9 mouse cellular contexts compared by ENCODE assay signal in genomic region chr16:89517635-89518034, GRCm38 (mm10). TPM values are rescaled to one million over a fixed set of nuclear protein-coding genes. Genes with fewer than 3 reads are reported as not detected.
A peak's percentile ranks its signal among the peaks of the same experiment; 100 is the strongest.
DNase-seq lines count a peak whose midpoint lies in the region; ATAC-seq and TF ChIP-seq lines count a peak whose summit lies in the region.
"Had no signal": no experiment of that assay in that cellular context is flagged by ENCODE, and none has a peak within 500 bp of the region (broad histone marks: within the 10 kb centered on the region; RNA-seq: fewer than 3 reads in every experiment).

No protein-coding gene starts in this region.

- intact Hi-C loops in left cerebral cortex, postnatal 36 days (cut with DNase I) = no loop called here

- H3K79me2 ChIP-seq in liver, adult 2 months (ENCODE audit: control insufficient read depth, insufficient read depth, low read length) = no peaks in the 10 kb centered on the region

- WGBS in liver, adult 2 months = 49% methylated on average over 9 of the region's 9 CpGs
- 45% methylated on average over 9 of the region's 9 CpGs for WGBS in liver, embryonic 12.5 days (ENCODE audit: insufficient replicate concordance)

- no peak overlapping the region for H3K4me2 ChIP-seq in liver, embryonic 12.5 days
- H3K4me2 ChIP-seq: embryonic facial prominence, embryonic 15.5 days; liver, embryonic 13.5 days had no signal

- no peak overlapping the region for H3K27ac ChIP-seq in liver, adult 2 months (replicated peaks; ENCODE audit: insufficient read depth, low read depth, low read length)
- no peak overlapping the region for H3K27ac ChIP-seq in liver, embryonic 12.5 days
- H3K27ac ChIP-seq: embryonic facial prominence, embryonic 15.5 days; liver, embryonic 13.5 days had no signal

- H3K4me1 ChIP-seq in liver, adult 2 months (ENCODE audit: control insufficient read depth, insufficient read depth, low read length) = no peaks in the 10 kb centered on the region
- no peaks in the 10 kb centered on the region for H3K4me1 ChIP-seq in liver, embryonic 12.5 days
- H3K4me1 ChIP-seq: embryonic facial prominence, embryonic 15.5 days; liver, embryonic 13.5 days had no signal

- no peak for TF ChIP-seq POLR2A in liver, adult 2 months (IDR thresholded peaks at IDR 0.05; ENCODE audit: extremely low read depth, insufficient read depth, low read length)

- no peak overlapping the region for H3K4me3 ChIP-seq in liver, adult 2 months (ENCODE audit: insufficient read depth, low read depth, low read length)
- no peak overlapping the region for H3K4me3 ChIP-seq in liver, embryonic 12.5 days
- H3K4me3 ChIP-seq: embryonic facial prominence, embryonic 15.5 days; liver, embryonic 13.5 days had no signal

- H3K36me3 ChIP-seq in liver, adult 2 months (ENCODE audit: control insufficient read depth, insufficient read depth, low read length) = no peaks in the 10 kb centered on the region
- no peaks in the 10 kb centered on the region for H3K36me3 ChIP-seq in liver, embryonic 12.5 days
- H3K36me3 ChIP-seq: embryonic facial prominence, embryonic 15.5 days; liver, embryonic 13.5 days had no signal

- H3K9ac ChIP-seq in liver, adult 2 months (ENCODE audit: low read depth, low read length) = no peak overlapping the region
- no peak overlapping the region for H3K9ac ChIP-seq in liver, embryonic 12.5 days
- H3K9ac ChIP-seq: embryonic facial prominence, embryonic 15.5 days; liver, embryonic 13.5 days had no signal

- TF ChIP-seq CTCF in liver, adult 2 months (IDR thresholded peaks at IDR 0.05; ENCODE audit: low read depth, low read length) = peak; percentile 73

- peak; percentile 20 for DNase-seq in liver, adult 2 months (ENCODE audit: extremely low read depth, low read depth, low spot score)
- peak; percentile 65 for DNase-seq in ZHBTc4 (ENCODE audit: low read depth, low spot score)
- peak; percentile 10 for DNase-seq in cerebellum, adult 8-10 months
- DNase-seq in frontal cortex, postnatal 36 days (ENCODE audit: low spot score in 2 of 2) = peak; percentile 29 to 36
- DNase-seq in left cerebral cortex, postnatal 36 days (ENCODE audit: low spot score in 2 of 2) = peak; percentile 26 to 30
- peak; percentile 10 for DNase-seq in skeletal muscle tissue, adult 2 months (ENCODE audit: low read depth, low spot score)
- DNase-seq: liver, embryonic 13.5 days had no signal

- H3K27me3 ChIP-seq in liver, adult 2 months (ENCODE audit: control insufficient read depth, insufficient read depth, low read length) = no peaks in the 10 kb centered on the region; the same call in 1 of the 2 replicates
- H3K27me3 ChIP-seq in liver, embryonic 12.5 days (replicated peaks) = no peaks in the 10 kb centered on the region
- H3K27me3 ChIP-seq: embryonic facial prominence, embryonic 15.5 days; liver, embryonic 13.5 days had no signal

- ATAC-seq in liver, embryonic 12.5 days = no peak

- H3K9me3 ChIP-seq in liver, embryonic 12.5 days (replicated peaks) = 0 out of 2 replicates have a peak, but pooled peaks cover 3% of the 10 kb centered on the region
- H3K9me3 ChIP-seq: embryonic facial prominence, embryonic 15.5 days; liver, embryonic 13.5 days had no signal

RNA-seq across cellular contexts. Expression of gene Krtap7-1, which starts 9.5 kb away (rescaled TPM):
- not detected in 2 replicates for total RNA-seq in liver, adult 2 months (2014; rRNA removed)
- polyA plus RNA-seq in liver, adult 2 months (2012; rRNA removed) = not detected in 2 replicates
- polyA plus RNA-seq in liver, embryonic 12.5 days (2016; fragmentation: Nextera tagmentation; extraction: Ambion mirVana) = not detected in 2 replicates
- total RNA-seq in left cerebral cortex, postnatal 36 days (2021) = not detected
- polyA plus RNA-seq: liver, embryonic 13.5 days had no signal

RNA-seq across cellular contexts. Expression of gene Krtap8-1, which starts 29.9 kb away (rescaled TPM):
- total RNA-seq in liver, adult 2 months (2014; rRNA removed) = not detected in 2 replicates
- not detected in 2 replicates for polyA plus RNA-seq in liver, adult 2 months (2012; rRNA removed)
- not detected in 2 replicates for polyA plus RNA-seq in liver, embryonic 12.5 days (2016; fragmentation: Nextera tagmentation; extraction: Ambion mirVana)
- not detected for total RNA-seq in left cerebral cortex, postnatal 36 days (2021)
- polyA plus RNA-seq: liver, embryonic 13.5 days had no signal

RNA-seq across cellular contexts. Expression of gene Krtap11-1, which starts 53.3 kb away (rescaled TPM):
- total RNA-seq in liver, adult 2 months (2014; rRNA removed) = not detected in 2 replicates
- not detected in 2 replicates for polyA plus RNA-seq in liver, adult 2 months (2012; rRNA removed)
- not detected in 2 replicates for polyA plus RNA-seq in liver, embryonic 12.5 days (2016; fragmentation: Nextera tagmentation; extraction: Ambion mirVana)
- not detected for total RNA-seq in left cerebral cortex, postnatal 36 days (2021)
- polyA plus RNA-seq: liver, embryonic 13.5 days had no signal

Comparison
In these comparisons a context has a peak if more than half of its experiments do, and no peak if none do; other contexts are left out.
1. DNase-seq: peak in every context shown above with its lines; median percentile 65 in ZHBTc4; 32 in frontal cortex, postnatal 36 days; 28 in left cerebral cortex, postnatal 36 days; 20 in liver, adult 2 months; 10 in cerebellum, adult 8-10 months; 10 in skeletal muscle tissue, adult 2 months.